Mouse (Mus musculus): ENCODE measurements at regions not wholly inside any gene's neighbourhood (a gene's known extent, or its start where the extent isn't known, plus 50 kb on each side); places are given as distances from the start of the nearest gene placed in this dataset.

DNA sequence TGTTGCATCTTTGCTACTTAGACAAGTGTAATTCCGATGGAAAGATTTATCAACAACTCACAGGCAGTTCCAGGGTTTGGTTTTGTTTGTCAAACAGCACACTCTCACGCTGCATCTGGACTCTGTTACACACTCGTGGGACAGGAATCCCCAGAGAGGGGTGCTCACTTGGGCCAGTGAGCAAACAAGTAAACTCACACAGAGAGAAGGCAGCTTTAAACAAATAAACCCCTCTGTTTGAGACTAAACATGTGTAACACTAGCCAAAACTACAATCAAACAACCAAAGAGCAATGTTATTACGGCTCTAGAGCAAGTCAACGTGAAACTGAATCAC lies 65.0 kb upstream of the Tmco5 start:
- H3K4me1 ChIP-seq (ENCODE audit: control insufficient read depth, insufficient read depth, low read length): peaks cover 12% of the 10 kb centered on the region
- H3K27me3 ChIP-seq (ENCODE audit: control insufficient read depth, insufficient read depth, low read length): no peaks in the 10 kb centered on the region
- H3K4me2 ChIP-seq (replicated peaks; ENCODE audit: low read depth, low read length): 0 out of 2 replicates have a peak overlapping the region, but pooled peaks have one; percentile 10
- no peak overlapping the region for H3K4me3 ChIP-seq (ENCODE audit: low read depth, low read length)
- no peaks in the 10 kb centered on the region for H3K36me3 ChIP-seq (ENCODE audit: control insufficient read depth, insufficient read depth, low read length)
- no peaks in the 10 kb centered on the region for H3K9me3 ChIP-seq (ENCODE audit: control insufficient read depth, low read depth, low read length)
- no peak overlapping the region for H3K27ac ChIP-seq (ENCODE audit: low read length)
- 25% methylated on average over 5 of the region's 5 CpGs for WGBS
- ATAC-seq (ENCODE audit: insufficient number of reproducible peaks, insufficient read depth, low FRiP score, low read depth): no peak
- no peak overlapping the region for H3K9ac ChIP-seq (replicated peaks; ENCODE audit: low read depth, low read length)

DNA sequence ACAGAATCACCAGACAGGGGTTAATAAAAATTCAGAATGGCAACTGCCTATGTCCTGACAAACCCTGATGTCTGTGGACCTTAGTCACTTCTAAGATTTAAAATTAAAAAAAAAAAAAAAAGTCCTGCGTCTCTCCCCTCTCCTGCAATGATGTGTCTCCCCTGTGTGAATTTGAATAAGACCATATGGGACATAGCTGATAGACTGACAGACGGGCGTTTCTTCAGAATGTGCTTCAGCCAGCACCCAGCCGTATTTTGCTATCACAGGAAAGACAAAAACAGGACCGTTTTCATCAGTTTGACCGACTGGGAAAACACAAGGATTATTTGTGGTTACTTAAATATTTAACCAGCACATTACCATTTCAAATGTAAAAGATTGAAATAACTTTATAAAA lies 61.4 kb upstream of the Tmco5 start:
- Histone ChIP-seq H3K27ac (ENCODE audit: low read length) (no peak overlapping the region), H3K27me3 (ENCODE audit: control insufficient read depth, insufficient read depth, low read length) (no peaks in the 10 kb centered on the region), H3K4me3 (ENCODE audit: low read depth, low read length) (no peak overlapping the region), H3K9ac (replicated peaks; ENCODE audit: low read depth, low read length) (no peak overlapping the region), H3K9me3 (ENCODE audit: control insufficient read depth, low read depth, low read length) (no peaks in the 10 kb centered on the region), H3K36me3 (ENCODE audit: control insufficient read depth, insufficient read depth, low read length) (no peaks in the 10 kb centered on the region), H3K4me2 (replicated peaks; ENCODE audit: low read depth, low read length) (no peak overlapping the region), H3K4me1 (ENCODE audit: control insufficient read depth, insufficient read depth, low read length) (peaks cover 15% of the 10 kb centered on the region)
- WGBS: 43% methylated on average over 6 of the region's 6 CpGs
- no peak for ATAC-seq (ENCODE audit: insufficient number of reproducible peaks, insufficient read depth, low FRiP score, low read depth)

DNA sequence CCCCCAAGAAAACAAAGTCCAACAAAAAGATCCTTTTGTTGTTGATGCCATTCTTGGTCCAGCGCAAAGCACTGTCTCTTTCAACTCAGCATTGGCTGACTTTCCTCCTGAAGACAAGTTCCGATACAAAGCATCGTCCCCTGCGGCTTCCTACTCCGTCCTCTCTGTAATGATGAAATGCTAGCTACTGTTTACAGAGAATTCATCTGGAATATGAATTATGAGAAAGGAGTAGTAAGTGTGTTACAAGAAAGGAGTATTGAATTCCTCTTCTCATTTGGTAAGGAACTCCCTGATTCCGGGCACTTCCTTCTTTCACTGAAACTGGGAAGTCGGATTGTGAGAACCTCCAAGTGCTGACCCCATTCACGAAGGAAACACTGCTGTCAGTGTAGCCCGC lies 60.9 kb upstream of the Tmco5 start:
- no peak for ATAC-seq (ENCODE audit: insufficient number of reproducible peaks, insufficient read depth, low FRiP score, low read depth)
- no peak overlapping the region for H3K4me3 ChIP-seq (ENCODE audit: low read depth, low read length)
- no peaks in the 10 kb centered on the region for H3K27me3 ChIP-seq (ENCODE audit: control insufficient read depth, insufficient read depth, low read length)
- H3K9ac ChIP-seq (replicated peaks; ENCODE audit: low read depth, low read length): no peak overlapping the region
- H3K27ac ChIP-seq (ENCODE audit: low read length): no peak overlapping the region
- H3K4me2 ChIP-seq (replicated peaks; ENCODE audit: low read depth, low read length): no peak overlapping the region; the same call in 1 of the 2 replicates
- H3K36me3 ChIP-seq (ENCODE audit: control insufficient read depth, insufficient read depth, low read length): no peaks in the 10 kb centered on the region
- peaks cover 14% of the 10 kb centered on the region for H3K4me1 ChIP-seq (ENCODE audit: control insufficient read depth, insufficient read depth, low read length)
- H3K9me3 ChIP-seq (ENCODE audit: control insufficient read depth, low read depth, low read length): no peaks in the 10 kb centered on the region
- WGBS: 38% methylated on average over 9 of the region's 9 CpGs

DNA sequence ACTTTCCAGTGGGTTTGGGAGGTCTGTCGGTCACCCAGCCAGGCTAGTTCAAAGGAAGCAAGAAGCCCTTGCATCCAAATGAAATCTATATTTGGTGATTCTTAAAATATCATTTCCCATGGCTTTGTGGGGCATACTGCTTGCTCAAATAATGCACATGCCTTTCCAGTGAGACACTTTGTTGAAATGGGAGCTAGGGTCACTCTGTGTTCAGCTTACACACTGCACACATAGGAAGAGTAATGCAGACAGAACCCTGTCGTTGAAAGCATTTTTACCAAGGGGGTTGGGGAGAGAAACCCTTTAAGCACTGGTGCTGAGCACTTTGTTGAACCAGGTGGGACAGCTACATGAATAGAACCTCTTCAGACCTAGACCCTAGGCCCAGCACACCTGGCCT lies 59.9 kb upstream of the Tmco5 start:
- Histone ChIP-seq H3K9me3 (ENCODE audit: control insufficient read depth, low read depth, low read length) (no peaks in the 10 kb centered on the region), H3K36me3 (ENCODE audit: control insufficient read depth, insufficient read depth, low read length) (no peaks in the 10 kb centered on the region), H3K9ac (replicated peaks; ENCODE audit: low read depth, low read length) (no peak overlapping the region), H3K4me1 (ENCODE audit: control insufficient read depth, insufficient read depth, low read length) (peaks cover 7% of the 10 kb centered on the region), H3K4me3 (ENCODE audit: low read depth, low read length) (no peak overlapping the region), H3K27me3 (ENCODE audit: control insufficient read depth, insufficient read depth, low read length) (no peaks in the 10 kb centered on the region), H3K4me2 (replicated peaks; ENCODE audit: low read depth, low read length) (no peak overlapping the region), H3K27ac (ENCODE audit: low read length) (no peak overlapping the region)
- 25% methylated on average over 2 of the region's 2 CpGs for WGBS
- ATAC-seq (ENCODE audit: insufficient number of reproducible peaks, insufficient read depth, low FRiP score, low read depth): no peak

DNA sequence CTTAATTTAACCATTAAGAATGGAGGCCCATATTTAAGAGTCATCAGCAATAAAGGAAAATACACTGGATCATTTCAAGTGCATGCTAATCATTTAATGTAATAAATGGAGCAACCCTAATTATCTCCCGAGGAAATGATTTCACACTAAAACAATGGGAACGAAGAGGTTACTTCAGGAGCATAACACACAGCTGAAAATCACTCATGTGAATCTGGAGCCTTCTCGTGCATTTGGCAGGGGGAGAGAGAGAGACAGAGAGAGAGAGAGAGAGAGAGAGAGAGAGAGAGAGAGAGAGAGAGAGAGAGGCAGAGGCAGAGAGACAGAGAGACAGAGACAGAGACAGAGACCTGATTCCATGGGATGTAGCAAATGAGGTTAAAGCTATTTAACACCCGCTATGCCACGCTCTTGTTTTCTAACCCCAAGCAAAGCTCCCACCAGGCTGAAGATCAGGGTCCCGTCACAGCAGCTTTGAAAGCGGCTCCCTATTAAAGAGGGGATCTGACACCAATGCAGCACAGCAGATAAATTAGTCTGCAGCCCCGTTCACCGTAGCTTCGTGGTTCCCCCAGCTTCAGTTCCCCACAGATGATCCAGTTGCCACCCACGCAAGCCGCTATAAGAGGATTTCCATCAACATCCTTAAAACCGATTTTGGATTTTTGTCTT lies 59.3 kb upstream of the Tmco5 start:
- Histone ChIP-seq H3K4me2 (replicated peaks; ENCODE audit: low read depth, low read length) (no peak overlapping the region), H3K4me3 (ENCODE audit: low read depth, low read length) (no peak overlapping the region), H3K27me3 (ENCODE audit: control insufficient read depth, insufficient read depth, low read length) (no peaks in the 10 kb centered on the region), H3K27ac (ENCODE audit: low read length) (no peak overlapping the region), H3K4me1 (ENCODE audit: control insufficient read depth, insufficient read depth, low read length) (peaks cover 3% of the 10 kb centered on the region; the same call in 1 of the 2 replicates), H3K9me3 (ENCODE audit: control insufficient read depth, low read depth, low read length) (no peaks in the 10 kb centered on the region), H3K36me3 (ENCODE audit: control insufficient read depth, insufficient read depth, low read length) (no peaks in the 10 kb centered on the region), H3K9ac (replicated peaks; ENCODE audit: low read depth, low read length) (no peak overlapping the region)
- 51% methylated on average over 13 of the region's 13 CpGs for WGBS
- no peak for ATAC-seq (ENCODE audit: insufficient number of reproducible peaks, insufficient read depth, low FRiP score, low read depth)

DNA sequence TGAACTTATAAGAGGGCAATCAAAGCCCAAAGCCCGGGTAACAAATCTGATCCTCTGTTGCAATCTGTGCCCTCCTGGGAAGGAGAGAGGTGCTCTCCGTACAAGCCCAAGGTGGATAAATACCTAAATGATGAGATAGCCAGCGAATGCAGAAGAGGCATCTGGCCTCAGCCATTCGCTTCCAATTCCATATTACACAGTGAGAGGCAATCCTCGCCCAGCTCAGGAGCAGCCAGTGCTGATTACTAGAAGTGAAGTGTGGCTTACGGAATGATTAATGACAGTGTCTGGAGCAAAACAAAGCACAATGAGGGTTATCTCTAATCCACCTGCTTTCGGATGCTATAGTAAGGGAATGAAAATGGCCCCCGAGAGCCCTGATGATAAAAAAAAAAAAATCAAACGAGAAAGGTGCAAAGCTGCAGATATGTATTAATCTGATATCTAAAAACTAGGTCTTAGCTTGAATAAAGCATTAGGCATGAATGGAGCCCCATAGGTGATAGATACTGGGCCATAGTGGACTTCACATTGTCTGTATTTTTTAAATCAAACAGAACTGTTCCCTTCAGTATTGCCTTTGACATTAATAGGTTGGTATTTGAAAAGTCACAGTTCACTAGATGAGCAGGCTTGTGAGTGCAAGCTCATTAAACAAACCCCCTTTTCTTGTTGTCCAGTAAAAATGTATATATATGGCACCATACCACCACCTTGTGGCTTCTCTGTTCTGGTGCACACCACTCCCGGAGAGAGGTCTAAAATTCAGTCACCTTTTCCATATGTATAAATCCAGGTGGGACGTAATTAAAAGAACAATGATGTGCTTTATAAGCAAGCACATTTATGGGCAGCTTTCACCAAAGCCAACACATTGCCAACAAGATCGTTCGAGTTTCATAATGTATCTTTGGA lies 57.4 kb upstream of the Tmco5 start:
- H3K9me3 ChIP-seq (ENCODE audit: control insufficient read depth, low read depth, low read length): no peaks in the 10 kb centered on the region
- no peak overlapping the region for H3K4me3 ChIP-seq (ENCODE audit: low read depth, low read length)
- no peak overlapping the region for H3K4me2 ChIP-seq (replicated peaks; ENCODE audit: low read depth, low read length)
- no peak for ATAC-seq (ENCODE audit: insufficient number of reproducible peaks, insufficient read depth, low FRiP score, low read depth)
- H3K9ac ChIP-seq (replicated peaks; ENCODE audit: low read depth, low read length): no peak overlapping the region
- peaks cover 3% of the 10 kb centered on the region; the same call in 1 of the 2 replicates for H3K4me1 ChIP-seq (ENCODE audit: control insufficient read depth, insufficient read depth, low read length)
- no peaks in the 10 kb centered on the region for H3K27me3 ChIP-seq (ENCODE audit: control insufficient read depth, insufficient read depth, low read length)
- no peak overlapping the region for H3K27ac ChIP-seq (ENCODE audit: low read length)
- WGBS: 28% methylated on average over 13 of the region's 13 CpGs
- H3K36me3 ChIP-seq (ENCODE audit: control insufficient read depth, insufficient read depth, low read length): no peaks in the 10 kb centered on the region
